Mouse (Mus musculus): ENCODE measurements around the gene Nectin4. TPM values are rescaled to one million over a fixed set of nuclear protein-coding genes. Genes with fewer than 3 reads are reported as not detected.

The Nectin4 gene
- polyA plus RNA-seq, 1 experiment from 2014 or later: 1.4 TPM

DNA sequence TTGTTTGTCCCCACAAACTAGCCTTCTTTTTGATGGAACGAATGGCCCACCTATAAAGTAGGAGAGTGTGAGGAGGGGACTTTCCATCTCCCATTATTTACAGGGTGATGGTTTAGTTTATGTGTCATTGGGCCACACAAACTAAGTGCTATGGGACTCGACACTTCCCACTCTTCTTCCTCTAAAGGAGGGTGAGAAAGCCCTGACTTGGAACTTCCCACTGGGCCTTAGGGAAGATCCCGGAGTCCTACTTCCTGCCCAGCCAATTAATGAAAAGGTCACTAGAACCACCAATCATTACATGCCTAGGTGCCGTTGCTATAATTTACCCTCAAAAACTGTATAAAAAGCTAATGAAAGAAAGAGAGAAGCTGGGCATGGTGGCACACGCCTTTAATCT, 62.3 kb downstream of the Nectin4 start:
- Histone ChIP-seq H3K4me3 (replicated peaks; ENCODE audit: low read depth, low read length) (no peak overlapping the region), H3K27ac (replicated peaks; ENCODE audit: low read depth, low read length) (no peak overlapping the region), H3K27me3 (ENCODE audit: control insufficient read depth, insufficient read depth, low read length) (peaks cover 2% of the 10 kb centered on the region), H3K4me2 (ENCODE audit: low read length) (no peak overlapping the region), H3K9ac (replicated peaks; ENCODE audit: low read length) (no peak overlapping the region), H3K4me1 (ENCODE audit: control insufficient read depth, insufficient read depth, low read length) (no peaks in the 10 kb centered on the region), H3K9me3 (ENCODE audit: control insufficient read depth, low read length) (no peaks in the 10 kb centered on the region), H3K36me3 (ENCODE audit: control insufficient read depth, insufficient read depth, low read length) (no peaks in the 10 kb centered on the region)
- ATAC-seq (ENCODE audit: low FRiP score, low TSS enrichment): no peak
- no peak for DNase-seq
- WGBS: 88% methylated on average over 5 of the region's 5 CpGs

GRCm38 (mm10) chr1:171435288-171435814, 65.5 kb downstream of the Nectin4 start:
- Histone ChIP-seq H3K4me1 (ENCODE audit: control insufficient read depth, insufficient read depth, low read length) (peaks cover 12% of the 10 kb centered on the region; the same call in 1 of the 2 replicates), H3K27ac (replicated peaks; ENCODE audit: low read depth, low read length) (no peak overlapping the region), H3K36me3 (ENCODE audit: control insufficient read depth, insufficient read depth, low read length) (no peaks in the 10 kb centered on the region), H3K9ac (replicated peaks; ENCODE audit: low read length) (no peak overlapping the region), H3K9me3 (ENCODE audit: control insufficient read depth, low read length) (no peaks in the 10 kb centered on the region), H3K4me2 (ENCODE audit: low read length) (no peak overlapping the region), H3K4me3 (replicated peaks; ENCODE audit: low read depth, low read length) (no peak overlapping the region), H3K27me3 (ENCODE audit: control insufficient read depth, insufficient read depth, low read length) (peaks cover 30% of the 10 kb centered on the region)
- DNase-seq (no peak), ATAC-seq (ENCODE audit: low FRiP score, low TSS enrichment) (no peak)
- 77% methylated on average over 7 of the region's 7 CpGs for WGBS

DNA sequence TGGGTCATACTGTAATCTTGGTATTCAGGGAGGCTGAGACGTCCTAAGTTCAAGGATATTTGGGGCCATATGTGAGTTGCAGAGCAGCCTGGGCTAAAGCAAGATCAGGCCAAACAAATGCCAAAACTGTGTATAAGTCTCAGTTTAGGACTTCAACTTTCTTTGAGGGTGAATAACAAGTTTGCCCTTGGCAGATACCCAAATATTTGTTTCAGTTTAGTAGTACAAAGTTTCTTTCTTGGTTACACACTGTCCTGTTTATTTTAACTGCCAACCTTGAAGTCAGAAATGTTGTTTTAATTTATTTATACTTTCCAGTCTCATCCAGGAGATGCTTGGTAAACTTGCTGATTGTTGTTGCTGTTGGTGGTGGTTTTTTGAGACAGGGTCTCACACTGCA, 66.1 kb downstream of the Nectin4 start:
- Histone ChIP-seq H3K36me3 (ENCODE audit: control insufficient read depth, insufficient read depth, low read length) (no peaks in the 10 kb centered on the region), H3K4me2 (ENCODE audit: low read length) (no peak overlapping the region), H3K9ac (replicated peaks; ENCODE audit: low read length) (no peak overlapping the region), H3K27me3 (ENCODE audit: control insufficient read depth, insufficient read depth, low read length) (peaks cover 30% of the 10 kb centered on the region), H3K4me1 (ENCODE audit: control insufficient read depth, insufficient read depth, low read length) (peaks cover 12% of the 10 kb centered on the region; the same call in 1 of the 2 replicates), H3K4me3 (replicated peaks; ENCODE audit: low read depth, low read length) (no peak overlapping the region), H3K27ac (replicated peaks; ENCODE audit: low read depth, low read length) (no peak overlapping the region), H3K9me3 (ENCODE audit: control insufficient read depth, low read length) (no peaks in the 10 kb centered on the region)
- 71% methylated on average over 1 of the region's 1 CpGs for WGBS
- no peak for ATAC-seq (ENCODE audit: low FRiP score, low TSS enrichment)
- DNase-seq: no peak

GRCm38 (mm10) chr1:171437264-171438013, 67.5 kb downstream of the Nectin4 start, which contains the start of gene F11r:
Gene F11r (plus strand): TSS chr1:171437535.
- Histone ChIP-seq H3K27me3 (ENCODE audit: control insufficient read depth, insufficient read depth, low read length) (peaks cover 30% of the 10 kb centered on the region), H3K4me3 (replicated peaks; ENCODE audit: low read depth, low read length) (peak within 1 kb of the TSS; percentile 33), H3K9ac (replicated peaks; ENCODE audit: low read length) (peak within 1 kb of the TSS; percentile 23; the same call in 1 of the 2 replicates), H3K9me3 (ENCODE audit: control insufficient read depth, low read length) (no peaks in the 10 kb centered on the region), H3K27ac (replicated peaks; ENCODE audit: low read depth, low read length) (no peak within 1 kb of the TSS), H3K4me1 (ENCODE audit: control insufficient read depth, insufficient read depth, low read length) (peaks cover 12% of the 10 kb centered on the region; the same call in 1 of the 2 replicates), H3K36me3 (ENCODE audit: control insufficient read depth, insufficient read depth, low read length) (no peaks in the 10 kb centered on the region), H3K4me2 (ENCODE audit: low read length) (peak within 1 kb of the TSS; percentile 51)
- peak; percentile 43 for ATAC-seq (ENCODE audit: low FRiP score, low TSS enrichment)
- peak; percentile 53 for DNase-seq
- WGBS: 1% methylated on average over 43 of the region's 46 CpGs

Other genes with a start within 250 kb of the Nectin4 start
- 295 and 310 TPM in 2 replicates for gene Sdhc, start 219.5 kb upstream of the Nectin4 start, polyA plus RNA-seq (2014; fragmentation: Nextera tagmentation; extraction: Ambion mirVana)
- 0.39 and 0.51 TPM in 2 replicates for gene Mpz, start 219.4 kb upstream of the Nectin4 start, polyA plus RNA-seq (2014; fragmentation: Nextera tagmentation; extraction: Ambion mirVana)
- 20.0 and 20.5 TPM in 2 replicates for gene Pcp4l1, start 173.8 kb upstream of the Nectin4 start, polyA plus RNA-seq (2014; fragmentation: Nextera tagmentation; extraction: Ambion mirVana)
- gene Nr1i3, start 156.1 kb upstream of the Nectin4 start, polyA plus RNA-seq (2014; fragmentation: Nextera tagmentation; extraction: Ambion mirVana): 0.34 and 0.39 TPM in 2 replicates
- gene Tomm40l, start 147.6 kb upstream of the Nectin4 start, polyA plus RNA-seq (2014; fragmentation: Nextera tagmentation; extraction: Ambion mirVana): 35.3 and 40.4 TPM in 2 replicates
- gene Apoa2, start 145.0 kb upstream of the Nectin4 start, polyA plus RNA-seq (2014; fragmentation: Nextera tagmentation; extraction: Ambion mirVana): 3.3 and 4.1 TPM in 2 replicates
- gene Fcer1g, start 135.7 kb upstream of the Nectin4 start, polyA plus RNA-seq (2014; fragmentation: Nextera tagmentation; extraction: Ambion mirVana): 6.6 and 28.4 TPM in 2 replicates
- 3.3 and 4.1 TPM in 2 replicates for gene Adamts4, start 119.7 kb upstream of the Nectin4 start, polyA plus RNA-seq (2014; fragmentation: Nextera tagmentation; extraction: Ambion mirVana)
- 185 and 220 TPM in 2 replicates for gene Ndufs2, start 118.7 kb upstream of the Nectin4 start, polyA plus RNA-seq (2014; fragmentation: Nextera tagmentation; extraction: Ambion mirVana)
- gene B4galt3, start 99.8 kb upstream of the Nectin4 start, polyA plus RNA-seq (2014; fragmentation: Nextera tagmentation; extraction: Ambion mirVana): 101 and 105 TPM in 2 replicates
- 43.2 and 46.8 TPM in 2 replicates for gene Ppox, start 88.9 kb upstream of the Nectin4 start, polyA plus RNA-seq (2014; fragmentation: Nextera tagmentation; extraction: Ambion mirVana)
- 92.6 and 98.9 TPM in 2 replicates for gene Usp21, start 82.1 kb upstream of the Nectin4 start, polyA plus RNA-seq (2014; fragmentation: Nextera tagmentation; extraction: Ambion mirVana)
- 120 and 132 TPM in 2 replicates for gene Ufc1, start 75.1 kb upstream of the Nectin4 start, polyA plus RNA-seq (2014; fragmentation: Nextera tagmentation; extraction: Ambion mirVana)
- gene Dedd, start 41.0 kb upstream of the Nectin4 start, polyA plus RNA-seq (2014; fragmentation: Nextera tagmentation; extraction: Ambion mirVana): 49.0 and 61.5 TPM in 2 replicates
- 39.1 and 45.0 TPM in 2 replicates for gene Nit1, start 24.5 kb upstream of the Nectin4 start, polyA plus RNA-seq (2014; fragmentation: Nextera tagmentation; extraction: Ambion mirVana)
- gene Pfdn2, start 24.4 kb upstream of the Nectin4 start, polyA plus RNA-seq (2014; fragmentation: Nextera tagmentation; extraction: Ambion mirVana): 63.0 and 94.0 TPM in 2 replicates
- gene Klhdc9, start 9.3 kb upstream of the Nectin4 start, polyA plus RNA-seq (2014; fragmentation: Nextera tagmentation; extraction: Ambion mirVana): 3.6 and 3.7 TPM in 2 replicates
- 0.09 and 0.42 TPM in 2 replicates for gene Arhgap30, start 18.9 kb downstream of the Nectin4 start, polyA plus RNA-seq (2014; fragmentation: Nextera tagmentation; extraction: Ambion mirVana)
- gene Usf1, start 41.2 kb downstream of the Nectin4 start, polyA plus RNA-seq (2014; fragmentation: Nextera tagmentation; extraction: Ambion mirVana): 207 and 236 TPM in 2 replicates
- 5.7 and 6.2 TPM in 2 replicates for gene Tstd1, start 48.8 kb downstream of the Nectin4 start, polyA plus RNA-seq (2014; fragmentation: Nextera tagmentation; extraction: Ambion mirVana)
- gene F11r, start 67.4 kb downstream of the Nectin4 start, polyA plus RNA-seq (2014; fragmentation: Nextera tagmentation; extraction: Ambion mirVana): 3.3 and 8.1 TPM in 2 replicates
- gene Alyref2, start 133.4 kb downstream of the Nectin4 start, polyA plus RNA-seq (2014; fragmentation: Nextera tagmentation; extraction: Ambion mirVana): 28.2 and 33.5 TPM in 2 replicates
- not detected in 2 replicates for gene Itln1, start 165.2 kb downstream of the Nectin4 start, polyA plus RNA-seq (2014; fragmentation: Nextera tagmentation; extraction: Ambion mirVana)
- gene Cd244a, start 189.1 kb downstream of the Nectin4 start, polyA plus RNA-seq (2014; fragmentation: Nextera tagmentation; extraction: Ambion mirVana): 0.07 TPM in 1 of 2 replicates, not detected in the other
- gene Ly9, start 237.3 kb downstream of the Nectin4 start, polyA plus RNA-seq (2014; fragmentation: Nextera tagmentation; extraction: Ambion mirVana): not detected in 2 replicates

All from midbrain, embryonic 14.5 days (tissue).